Mouse (Mus musculus) testis, adult 2 months (tissue): ENCODE data around the gene Zfp9. TPM values are rescaled to one million over a fixed set of nuclear protein-coding genes. Genes with fewer than 3 reads are reported as not detected.

Source experiments
- H3K27ac ChIP-seq: fragments of 200-500 bp; 2 replicates; pipeline ENCODE4 v1.5.1; 2012; ENCODE audit warnings: low read depth, low read length; ENCODE audit not compliant: control insufficient read depth, insufficient read depth
- H3K27me3 ChIP-seq: fragments of 200-500 bp; 2 replicates; pipeline ENCODE4 v1.6.1; 2012; ENCODE audit warnings: mild to moderate bottlenecking, low read length, moderate library complexity; ENCODE audit not compliant: control insufficient read depth, insufficient read depth
- H3K36me3 ChIP-seq: fragments of 200-500 bp; 2 replicates; pipeline ENCODE4 v1.6.1; 2012; ENCODE audit warnings: mild to moderate bottlenecking, low read length; ENCODE audit not compliant: control insufficient read depth, insufficient read depth
- H3K4me1 ChIP-seq: fragments of 200-500 bp; 2 replicates; pipeline ENCODE4 v1.6.1; 2012; ENCODE audit warnings: low read length; ENCODE audit not compliant: control insufficient read depth, insufficient read depth
- H3K4me3 ChIP-seq: fragments of 200-500 bp; 2 replicates; pipeline ENCODE4 v1.5.1; 2012; ENCODE audit warnings: low read depth, mild to moderate bottlenecking, low read length, moderate library complexity, mixed read lengths; ENCODE audit not compliant: control insufficient read depth
- CTCF ChIP-seq: fragments of 200-500 bp; IDR thresholded peaks from 2 replicates; pipeline ENCODE4 v1.5.1; 2012; ENCODE audit warnings: low read depth, mild to moderate bottlenecking, inconsistent platforms, low read length, moderate library complexity; ENCODE audit not compliant: control insufficient read depth, insufficient read depth, insufficient replicate concordance
- POLR2A ChIP-seq: fragments of 200-500 bp; IDR thresholded peaks from 2 replicates; pipeline ENCODE4 v1.6.1; 2012; ENCODE audit warnings: low read depth, mild to moderate bottlenecking, inconsistent platforms, low read length, moderate library complexity; ENCODE audit not compliant: control insufficient read depth
- polyA plus RNA-seq: library from polyadenylated mRNA; depleted of rRNA; stranded (reverse); fragments of >200 nt; gene quantifications from 2 replicates; pipeline ENCODE4 v1.2.3, GENCODE M21; 2012; rRNA removed

Gene Zfp9
- polyA plus RNA-seq, 1 experiment = 0.44 TPM

- Histone ChIP-seq H3K4me3 (no peak overlapping the region), H3K4me1 (peaks cover 2% of the 10 kb centered on the region), H3K36me3 (no peaks in the 10 kb centered on the region), H3K27me3 (no peaks in the 10 kb centered on the region), H3K27ac (no peak overlapping the region)
- TF ChIP-seq POLR2A (no peak), CTCF (no peak)
These were observed 16.9 kb downstream of the Zfp9 start for GRCm38 (mm10) chr6:118462069-118462705.

GRCm38 (mm10) chr6:118457726-118458125 lies 21.4 kb downstream of the Zfp9 start:
- Histone ChIP-seq H3K4me1 (peaks cover 9% of the 10 kb centered on the region), H3K36me3 (no peaks in the 10 kb centered on the region), H3K4me3 (no peak overlapping the region), H3K27me3 (no peaks in the 10 kb centered on the region), H3K27ac (no peak overlapping the region)
- no peak for TF ChIP-seq CTCF
- TF ChIP-seq POLR2A = no peak

- Histone ChIP-seq H3K27me3 (no peaks in the 10 kb centered on the region), H3K4me3 (peak within 1 kb of the TSS; percentile 99), H3K36me3 (no peaks in the 10 kb centered on the region), H3K27ac (peak within 1 kb of the TSS; percentile 99), H3K4me1 (peaks cover 7% of the 10 kb centered on the region)
- TF ChIP-seq POLR2A (peak; percentile 98), CTCF (no peak)
These were observed 24.0 kb downstream of the Zfp9 start, which contains the start of gene Zfp248 for GRCm38 (mm10) chr6:118455042-118455631. Gene Zfp248 (minus strand): TSS chr6:118455528.

- H3K4me3 ChIP-seq = peak overlapping the region; percentile 99
- peaks cover 7% of the 10 kb centered on the region for H3K4me1 ChIP-seq
- H3K36me3 ChIP-seq = no peaks in the 10 kb centered on the region
- TF ChIP-seq POLR2A (no peak), CTCF (no peak)
- H3K27ac ChIP-seq = peak overlapping the region; percentile 99; the same call in 1 of the 2 replicates
- H3K27me3 ChIP-seq = no peaks in the 10 kb centered on the region
These were observed 24.7 kb downstream of the Zfp9 start for GRCm38 (mm10) chr6:118454452-118454851.

GRCm38 (mm10) chr6:118431502-118431901 lies 47.6 kb downstream of the Zfp9 start:
- H3K4me3 ChIP-seq = no peak overlapping the region
- no peaks in the 10 kb centered on the region for H3K36me3 ChIP-seq

GRCm38 (mm10) chr6:118426666-118427065 lies 52.5 kb downstream of the Zfp9 start:
- Histone ChIP-seq H3K4me3 (no peak overlapping the region), H3K36me3 (no peaks in the 10 kb centered on the region), H3K4me1 (no peaks in the 10 kb centered on the region), H3K27ac (no peak overlapping the region), H3K27me3 (no peaks in the 10 kb centered on the region)
- TF ChIP-seq CTCF (no peak), POLR2A (no peak)

More at GRCm38 (mm10) chr6:118431502-118431901, 47.6 kb downstream of the Zfp9 start:
- Histone ChIP-seq H3K27me3 (no peaks in the 10 kb centered on the region), H3K4me1 (no peaks in the 10 kb centered on the region), H3K27ac (no peak overlapping the region)
- TF ChIP-seq CTCF (no peak), POLR2A (no peak)

GRCm38 (mm10) chr6:118419050-118419920 lies 59.8 kb downstream of the Zfp9 start, which contains the start of gene Bms1:
Gene Bms1 (minus strand): TSS chr6:118419474.
- Histone ChIP-seq H3K27ac (peak within 1 kb of the TSS; percentile 97), H3K27me3 (no peaks in the 10 kb centered on the region), H3K36me3 (peaks cover 4% of the 10 kb centered on the region), H3K4me1 (no peaks in the 10 kb centered on the region), H3K4me3 (peak within 1 kb of the TSS; percentile 99)
- TF ChIP-seq POLR2A (peak; percentile 86), CTCF (peak; percentile 76; the same call in 1 of the 2 replicates)

Other genes with a start within 250 kb of the Zfp9 start
- 17.8 and 20.6 TPM in 2 replicates for gene Bms1, start 59.8 kb downstream of the Zfp9 start, polyA plus RNA-seq
- 0.61 and 0.72 TPM in 2 replicates for gene Zfp248, start 23.8 kb downstream of the Zfp9 start, polyA plus RNA-seq
- gene Ankrd26, start 82.9 kb upstream of the Zfp9 start, polyA plus RNA-seq = 0.94 and 1.2 TPM in 2 replicates